Mouse (Mus musculus) intestine, postnatal 0 days (tissue): ENCODE results near the gene Bcap31. TPM values are rescaled to one million over a fixed set of nuclear protein-coding genes. Genes with fewer than 3 reads are reported as not detected.
A peak's percentile ranks its signal among the peaks of the same experiment; 100 is the strongest.

Source experiments
- ATAC-seq: fragments of 200-750 bp; cut with Nextera tagmentation; 2 replicates; pipeline ENCODE4 v1.8.0; 2017; ENCODE audit warnings: mild to moderate bottlenecking, moderate TSS enrichment, moderate library complexity
- H3K27ac ChIP-seq: fragments of 300-500 bp; sonication (generic); 2 replicates; pipeline ENCODE4 v1.5.1; 2014; ENCODE audit warnings: mild to moderate bottlenecking, low read depth, low read length, moderate library complexity
- H3K27me3 ChIP-seq: fragments of 300-500 bp; sonication (generic); replicated peaks from 2 replicates; pipeline ENCODE4 v1.6.1; 2014; ENCODE audit warnings: low read length, mixed read lengths; ENCODE audit not compliant: control insufficient read depth, insufficient read depth
- H3K36me3 ChIP-seq: fragments of 300-500 bp; sonication (generic); 2 replicates; pipeline ENCODE4 v1.6.1; 2014; ENCODE audit warnings: mild to moderate bottlenecking, moderate library complexity; ENCODE audit not compliant: control insufficient read depth, insufficient read depth
- H3K4me1 ChIP-seq: fragments of 300-500 bp; sonication (generic); replicated peaks from 2 replicates; pipeline ENCODE4 v1.6.1; 2014; ENCODE audit warnings: antibody characterized with exemption, low read length, mixed read lengths; ENCODE audit not compliant: control insufficient read depth, insufficient read depth
- H3K4me2 ChIP-seq: fragments of 300-500 bp; sonication (generic); replicated peaks from 2 replicates; pipeline ENCODE4 v1.6.1; 2014; ENCODE audit warnings: low read depth, mild to moderate bottlenecking, moderate library complexity
- H3K4me3 ChIP-seq: fragments of 300-500 bp; sonication (generic); 2 replicates; pipeline ENCODE4 v1.5.1; 2014; ENCODE audit warnings: low read depth, low read length
- H3K9ac ChIP-seq: fragments of 300-500 bp; sonication (generic); 2 replicates; pipeline ENCODE4 v1.6.1; 2014; ENCODE audit warnings: mild to moderate bottlenecking, low read depth, low read length
- H3K9me3 ChIP-seq: fragments of 300-500 bp; sonication (generic); 2 replicates; pipeline ENCODE4 v1.6.1; 2016; ENCODE audit warnings: mixed run types; ENCODE audit not compliant: control insufficient read depth
- CTCF ChIP-seq: sonication (generic); IDR thresholded peaks from 2 replicates; pipeline ENCODE4 v1.5.1; 2016; ENCODE audit warnings: low read depth, mild to moderate bottlenecking, control low read depth, antibody characterized with exemption, moderate library complexity
- WGBS: fragments of 180-500 bp; shearing (Covaris S2); extraction: QIAGEN DNeasy Blood & Tissue Kit; methylation state at CpG from one replicate; pipeline ENCODE4 v1.1.7; 2014; 5-methylcytosine and 5-hydroxymethylcytosine counted together
- polyA plus RNA-seq: library from polyadenylated mRNA; unstranded; fragments of >200 nt; fragmentation: Nextera tagmentation; extraction: Ambion mirVana; gene quantifications from 2 replicates; pipeline ENCODE4 v1.2.1, GENCODE M21; 2015

Gene Bcap31
- polyA plus RNA-seq = 380 and 382 TPM in 2 replicates

- Histone ChIP-seq H3K9me3 (no peaks in the 10 kb centered on the region), H3K27me3 (no peaks in the 10 kb centered on the region), H3K27ac (peak within 1 kb of the TSS; percentile 73), H3K4me2 (peak within 1 kb of the TSS; percentile 69), H3K36me3 (peaks cover 6% of the 10 kb centered on the region; the same call in 1 of the 2 replicates), H3K4me3 (peak within 1 kb of the TSS; percentile 52), H3K9ac (peak within 1 kb of the TSS; percentile 58), H3K4me1 (peaks cover 5% of the 10 kb centered on the region; the same call in 1 of the 2 replicates)
- WGBS = 22% methylated on average over 45 of the region's 45 CpGs
- peak; percentile 95 for ATAC-seq
- TF ChIP-seq CTCF = peak; percentile 18; the same call in 1 of the 2 replicates
Observed at GRCm38 (mm10) chrX:73716109-73716661, at the start of gene Bcap31, which contains the start of gene Abcd1. TSS of gene Bcap31 (minus strand) at chrX:73716175. TSS of gene Abcd1 (plus strand) at chrX:73716597.

DNA sequence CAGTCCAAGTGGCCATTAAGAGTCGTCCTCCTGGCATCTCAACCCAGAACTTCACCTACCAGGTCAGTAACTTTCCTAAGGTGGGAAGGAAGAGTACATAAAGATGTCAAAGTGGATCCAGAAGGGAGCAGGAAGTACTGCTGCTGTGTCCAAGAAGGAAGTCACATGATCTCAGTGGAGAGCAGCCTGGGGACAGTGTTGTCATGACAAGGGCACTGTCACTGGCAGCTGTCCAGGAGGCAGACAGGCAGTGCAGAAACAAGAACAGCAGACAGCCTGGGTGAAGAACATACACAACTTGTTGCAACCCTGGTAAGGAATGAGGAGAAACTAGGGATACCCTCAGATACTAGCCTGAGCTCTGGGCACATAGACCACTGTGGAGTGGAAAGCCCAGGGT, 49.3 kb upstream of the Bcap31 start:
- Histone ChIP-seq H3K9me3 (no peaks in the 10 kb centered on the region), H3K4me3 (no peak overlapping the region), H3K36me3 (no peaks in the 10 kb centered on the region), H3K27me3 (no peaks in the 10 kb centered on the region), H3K9ac (no peak overlapping the region), H3K4me1 (no peaks in the 10 kb centered on the region), H3K4me2 (no peak overlapping the region), H3K27ac (no peak overlapping the region)
- 69% methylated on average over 1 of the region's 1 CpGs for WGBS
- ATAC-seq = no peak
- TF ChIP-seq CTCF = no peak

GRCm38 (mm10) chrX:73758611-73759290, 42.8 kb upstream of the Bcap31 start:
- WGBS = 89% methylated on average over 13 of the region's 13 CpGs
- ATAC-seq = no peak

GRCm38 (mm10) chrX:73756334-73757140, 40.6 kb upstream of the Bcap31 start, which contains the start of gene Plxnb3:
TSS of gene Plxnb3 (plus strand) at chrX:73757090.
- Histone ChIP-seq H3K9ac (no peak within 1 kb of the TSS), H3K27ac (no peak within 1 kb of the TSS), H3K9me3 (no peaks in the 10 kb centered on the region), H3K4me1 (no peaks in the 10 kb centered on the region), H3K27me3 (no peaks in the 10 kb centered on the region), H3K4me2 (no peak within 1 kb of the TSS), H3K4me3 (no peak within 1 kb of the TSS), H3K36me3 (no peaks in the 10 kb centered on the region)
- no peak for ATAC-seq
- no peak for TF ChIP-seq CTCF
- 78% methylated on average over 5 of the region's 5 CpGs for WGBS

More at GRCm38 (mm10) chrX:73758611-73759290, 42.8 kb upstream of the Bcap31 start:
- H3K9ac ChIP-seq = no peak overlapping the region
- H3K4me1 ChIP-seq = no peaks in the 10 kb centered on the region
- no peaks in the 10 kb centered on the region for H3K36me3 ChIP-seq
- no peaks in the 10 kb centered on the region for H3K9me3 ChIP-seq
- H3K27ac ChIP-seq = no peak overlapping the region
- no peak overlapping the region for H3K4me3 ChIP-seq
- H3K4me2 ChIP-seq = no peak overlapping the region
- no peak for TF ChIP-seq CTCF
- no peaks in the 10 kb centered on the region for H3K27me3 ChIP-seq

DNA sequence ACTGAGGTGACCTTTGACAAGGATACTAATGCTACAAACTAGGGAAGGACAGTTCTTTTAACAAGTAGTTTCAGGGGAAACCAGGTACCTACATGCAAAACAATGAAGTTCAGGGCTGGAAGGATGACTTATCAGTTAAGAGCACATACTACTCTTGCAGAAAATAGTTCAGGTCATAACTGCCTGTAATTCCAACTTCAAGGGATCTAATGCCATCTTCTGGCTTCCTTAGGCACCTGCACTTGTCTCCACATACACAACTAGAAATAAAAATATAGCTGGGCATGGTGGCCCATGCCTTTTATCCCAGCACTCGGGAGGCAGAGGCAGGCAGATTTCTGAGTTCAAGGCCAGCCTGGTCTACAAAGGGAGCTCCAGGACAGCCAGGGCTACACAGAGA, 33.0 kb upstream of the Bcap31 start:
- Histone ChIP-seq H3K4me1 (no peaks in the 10 kb centered on the region), H3K4me2 (no peak overlapping the region), H3K4me3 (no peak overlapping the region), H3K27me3 (no peaks in the 10 kb centered on the region), H3K9ac (no peak overlapping the region), H3K36me3 (no peaks in the 10 kb centered on the region), H3K9me3 (no peaks in the 10 kb centered on the region), H3K27ac (no peak overlapping the region)
- TF ChIP-seq CTCF = peak; percentile 44; the same call in 1 of the 2 replicates
- ATAC-seq = no peak
- WGBS = 84% methylated on average over 1 of the region's 1 CpGs
